Mouse (Mus musculus) ovary, postnatal 10 days (tissue): ENCODE data around the gene Mrgprf.

ENCODE experiments used
- DNase-seq: peaks from one replicate; pipeline ENCODE4 v3.0.0; 2022; ENCODE audit warnings: low spot score

Gene Mrgprf

GRCm38 (mm10) chr7:145335616-145336332 is 35.1 kb downstream of the Mrgprf start:
- DNase-seq, result no peak

- no peak for DNase-seq
Observed at GRCm38 (mm10) chr7:145337889-145338288, 37.3 kb downstream of the Mrgprf start.

- DNase-seq, result no peak
Observed at GRCm38 (mm10) chr7:145340248-145340904, 39.7 kb downstream of the Mrgprf start.
